Mouse (Mus musculus) liver, embryonic 14.5 days (tissue): Measurements from ENCODE around the gene Bpifb9b.

Source experiments
- CTCF ChIP-seq: IDR thresholded peaks from 2 replicates; pipeline ENCODE4 v1.5.1; 2016; ENCODE audit warnings: antibody characterized with exemption, low read depth, control low read depth
- EP300 ChIP-seq: IDR thresholded peaks from 2 replicates; pipeline ENCODE4 v1.6.1; 2016; ENCODE audit warnings: antibody characterized with exemption, low read depth

DNA sequence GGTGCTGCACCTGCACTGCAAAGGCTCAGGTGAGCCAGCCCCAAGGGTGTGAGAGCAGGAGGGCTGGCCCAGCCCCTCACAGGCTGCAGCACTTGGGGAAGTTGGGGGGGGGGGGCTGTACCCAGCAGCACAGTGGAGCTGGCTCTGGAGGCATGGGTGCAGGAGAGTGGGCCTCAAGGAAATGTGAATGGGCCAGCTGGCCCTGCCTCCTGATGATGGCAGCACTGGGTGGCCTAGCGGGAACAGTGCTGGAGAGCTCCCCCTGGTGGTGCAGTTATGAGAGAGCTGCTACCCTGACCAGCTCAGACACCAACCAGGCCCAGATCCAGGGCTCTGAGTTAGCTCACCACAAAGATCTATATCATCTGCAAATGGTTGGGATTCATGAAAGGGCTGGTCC is 6.5 kb upstream of the Bpifb9b start:
- TF ChIP-seq EP300 (no peak), CTCF (peak; percentile 97)
